Mouse (Mus musculus) neural tube, embryonic 13.5 days (tissue): ENCODE data around the gene Smad5. TPM values are rescaled to one million over a fixed set of nuclear protein-coding genes. Genes with fewer than 3 reads are reported as not detected.

Experiments used
- ATAC-seq: fragments of 200-750 bp; cut with Nextera tagmentation; 2 replicates; pipeline ENCODE4 v1.8.0; 2017; ENCODE audit warnings: low read depth, mild to moderate bottlenecking, moderate TSS enrichment, moderate library complexity
- H3K27ac ChIP-seq: fragments of 300-500 bp; sonication (generic); replicated peaks from 2 replicates; pipeline ENCODE4 v1.5.1; 2015; ENCODE audit warnings: moderate library complexity, mild to moderate bottlenecking, inconsistent platforms
- H3K27me3 ChIP-seq: fragments of 300-500 bp; sonication (generic); 2 replicates; pipeline ENCODE4 v1.6.1; 2015; ENCODE audit warnings: mild to moderate bottlenecking, inconsistent platforms
- H3K36me3 ChIP-seq: fragments of 300-500 bp; sonication (generic); 2 replicates; pipeline ENCODE4 v1.6.1; 2015; ENCODE audit warnings: mild to moderate bottlenecking, inconsistent platforms
- H3K4me1 ChIP-seq: fragments of 300-500 bp; sonication (generic); replicated peaks from 2 replicates; pipeline ENCODE4 v1.6.1; 2015; ENCODE audit warnings: inconsistent platforms
- H3K4me2 ChIP-seq: fragments of 300-500 bp; sonication (generic); 2 replicates; pipeline ENCODE4 v1.6.1; 2015; ENCODE audit warnings: inconsistent platforms, mild to moderate bottlenecking, moderate library complexity
- H3K4me3 ChIP-seq: fragments of 300-500 bp; sonication (generic); 2 replicates; pipeline ENCODE4 v1.5.1; 2015; ENCODE audit warnings: mild to moderate bottlenecking, inconsistent platforms
- H3K9ac ChIP-seq: fragments of 300-500 bp; sonication (generic); 2 replicates; pipeline ENCODE4 v1.6.1; 2015; ENCODE audit warnings: moderate library complexity, mild to moderate bottlenecking, inconsistent platforms
- H3K9me3 ChIP-seq: fragments of 300-500 bp; sonication (generic); 2 replicates; pipeline ENCODE4 v1.6.1; 2016; ENCODE audit warnings: inconsistent platforms
- WGBS: fragments of 180-500 bp; shearing (Covaris S2); methylation state at CpG from one replicate; pipeline ENCODE4 v1.1.7; 2015; 5-methylcytosine and 5-hydroxymethylcytosine counted together
- polyA plus RNA-seq: library from polyadenylated mRNA; unstranded; fragments of >200 nt; fragmentation: Nextera tagmentation; extraction: Ambion mirVana; gene quantifications from 2 replicates; pipeline ENCODE4 v1.2.1, GENCODE M21; 2015

Gene Smad5
- polyA plus RNA-seq, 1 experiment from 2014 or later, result 22.7 TPM

DNA sequence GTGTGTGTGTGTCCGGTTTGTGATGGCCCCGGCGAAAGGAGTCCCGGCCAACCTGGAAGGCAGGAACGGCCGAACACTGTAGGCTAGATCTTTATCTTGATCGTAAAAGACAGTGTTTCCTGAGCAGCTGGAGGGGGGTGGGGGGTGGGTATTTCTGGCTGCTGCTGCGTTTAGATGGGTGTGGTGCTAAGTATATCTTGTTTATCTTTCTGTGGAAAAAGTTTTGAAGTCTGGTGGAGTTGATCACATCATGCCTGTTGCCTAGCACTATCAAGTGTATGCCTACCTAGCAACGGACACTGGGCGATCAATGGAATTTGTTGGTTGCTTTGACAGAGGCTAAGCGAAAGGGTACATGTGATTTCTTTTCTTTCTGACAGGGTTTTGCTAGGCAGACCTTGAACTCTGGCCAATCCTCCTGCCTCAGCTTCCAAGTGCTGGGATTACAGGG lies 1.1 kb downstream of the Smad5 start:
- H3K27me3 ChIP-seq, result no peaks in the 10 kb centered on the region
- no peaks in the 10 kb centered on the region for H3K9me3 ChIP-seq
- peak overlapping the region; percentile 99 for H3K27ac ChIP-seq
- H3K36me3 ChIP-seq, result no peaks in the 10 kb centered on the region
- 1% methylated on average over 11 of the region's 11 CpGs for WGBS
- H3K4me3 ChIP-seq, result peak overlapping the region; percentile 75
- H3K4me2 ChIP-seq, result peak overlapping the region; percentile 81
- H3K9ac ChIP-seq, result peak overlapping the region; percentile 96
- peaks cover 57% of the 10 kb centered on the region for H3K4me1 ChIP-seq
- peak; percentile 10; the same call in 1 of the 2 replicates for ATAC-seq

DNA sequence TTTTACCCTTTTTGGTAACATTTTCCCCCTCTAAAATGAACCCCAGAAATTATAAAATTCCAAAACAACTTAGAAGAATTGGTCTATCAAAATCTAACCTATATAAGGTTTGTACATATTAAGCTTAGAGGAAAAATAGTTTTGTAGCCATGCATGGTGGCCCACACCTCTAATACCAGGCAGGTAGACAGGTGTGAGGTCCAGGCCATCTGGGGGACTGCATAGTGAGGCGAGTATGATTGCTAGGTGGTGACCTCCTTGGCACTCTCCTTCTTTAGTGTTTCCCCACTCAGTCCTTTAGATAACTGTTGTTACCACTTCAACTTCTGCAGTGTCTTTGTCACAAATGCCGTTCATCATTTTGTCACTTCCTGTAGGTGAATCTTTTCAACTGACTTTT lies 1.8 kb downstream of the Smad5 start:
- Histone ChIP-seq H3K9ac (peak overlapping the region; percentile 96), H3K36me3 (peaks cover 3% of the 10 kb centered on the region; the same call in 1 of the 2 replicates), H3K4me2 (peak overlapping the region; percentile 81), H3K27ac (no peak overlapping the region), H3K4me3 (peak overlapping the region; percentile 75), H3K9me3 (no peaks in the 10 kb centered on the region), H3K4me1 (peaks cover 58% of the 10 kb centered on the region), H3K27me3 (no peaks in the 10 kb centered on the region)
- 70% methylated on average over 2 of the region's 2 CpGs for WGBS
- ATAC-seq, result no peak

DNA sequence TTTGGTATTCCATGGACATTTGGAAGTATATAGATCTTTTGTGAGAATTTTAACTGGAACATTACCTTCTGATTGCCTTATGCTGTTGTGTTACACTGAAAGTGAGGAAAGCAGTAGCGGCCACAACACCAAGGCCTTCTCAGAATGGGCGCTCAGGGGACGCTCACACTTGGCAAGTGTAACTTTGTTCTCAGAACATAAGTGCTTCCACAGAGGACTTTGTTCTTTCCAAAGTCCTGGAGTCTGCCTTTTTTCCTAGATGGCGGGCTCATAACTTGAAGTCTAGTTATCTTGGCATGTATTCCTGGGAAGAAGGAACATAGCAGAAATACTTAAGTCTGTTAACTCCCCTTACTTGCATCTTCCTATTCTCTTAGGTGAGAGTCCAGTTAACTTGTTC lies 4.3 kb downstream of the Smad5 start:
- Histone ChIP-seq H3K27ac (no peak overlapping the region), H3K27me3 (no peaks in the 10 kb centered on the region), H3K4me3 (no peak overlapping the region), H3K4me1 (peaks cover 55% of the 10 kb centered on the region), H3K9me3 (no peaks in the 10 kb centered on the region), H3K4me2 (no peak overlapping the region), H3K36me3 (peaks cover 4% of the 10 kb centered on the region), H3K9ac (no peak overlapping the region)
- no peak for ATAC-seq
- WGBS, result 96% methylated on average over 4 of the region's 4 CpGs

DNA sequence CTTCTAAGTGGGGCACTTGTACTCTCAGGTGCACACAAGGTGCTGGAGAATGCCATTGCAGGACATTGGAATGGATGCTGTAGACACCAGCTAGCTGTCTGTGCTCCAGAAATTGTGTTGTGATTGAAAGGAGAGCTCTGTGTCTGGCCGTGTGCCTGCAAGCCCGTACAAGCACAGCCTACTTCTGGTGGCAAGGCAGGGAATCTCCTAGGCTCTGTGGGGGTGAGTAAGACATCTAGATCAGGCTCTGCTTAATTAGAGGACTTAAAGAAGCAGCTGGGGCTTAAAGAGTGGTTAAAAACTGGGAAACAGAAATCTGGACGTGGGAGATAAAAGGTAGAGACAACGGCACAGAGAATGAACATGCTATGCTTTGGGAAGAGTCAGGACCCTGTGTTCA lies 4.8 kb downstream of the Smad5 start:
- H3K9ac ChIP-seq, result no peak overlapping the region
- ATAC-seq, result no peak

DNA sequence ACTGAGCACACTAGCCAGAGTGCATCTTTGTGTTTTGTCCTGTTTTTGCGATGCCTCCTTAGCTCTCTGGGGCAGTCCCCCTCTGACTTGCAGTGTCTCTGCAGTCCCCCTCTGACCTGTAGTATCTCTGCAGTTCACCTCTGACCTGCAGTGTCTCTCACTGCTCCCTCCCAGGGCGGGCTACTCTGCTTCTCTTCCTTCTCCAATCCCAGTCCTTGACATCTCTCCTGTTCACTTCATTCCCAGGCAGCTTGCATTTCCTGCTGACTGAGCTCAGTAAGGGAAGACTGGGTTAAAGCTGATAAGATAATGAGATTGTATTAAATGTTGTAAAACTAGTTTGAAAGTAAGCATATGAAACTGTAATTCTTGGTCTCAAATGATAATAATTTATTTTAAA lies 7.8 kb downstream of the Smad5 start:
- 75% methylated on average over 2 of the region's 2 CpGs for WGBS
- H3K4me3 ChIP-seq, result no peak overlapping the region
- no peaks in the 10 kb centered on the region for H3K9me3 ChIP-seq
- no peak for ATAC-seq
- no peak overlapping the region for H3K4me2 ChIP-seq
- H3K9ac ChIP-seq, result no peak overlapping the region
- H3K27me3 ChIP-seq, result no peaks in the 10 kb centered on the region
- H3K27ac ChIP-seq, result 0 out of 2 replicates have a peak overlapping the region, but pooled peaks have one; percentile 18
- peaks cover 10% of the 10 kb centered on the region for H3K36me3 ChIP-seq
- peaks cover 34% of the 10 kb centered on the region for H3K4me1 ChIP-seq

More for the DNA sequence above, 4.8 kb downstream of the Smad5 start:
- Histone ChIP-seq H3K4me2 (no peak overlapping the region), H3K4me1 (peaks cover 50% of the 10 kb centered on the region), H3K9me3 (no peaks in the 10 kb centered on the region), H3K4me3 (no peak overlapping the region), H3K36me3 (peaks cover 9% of the 10 kb centered on the region), H3K27ac (no peak overlapping the region), H3K27me3 (no peaks in the 10 kb centered on the region)
- WGBS, result 85% methylated on average over 4 of the region's 4 CpGs

DNA sequence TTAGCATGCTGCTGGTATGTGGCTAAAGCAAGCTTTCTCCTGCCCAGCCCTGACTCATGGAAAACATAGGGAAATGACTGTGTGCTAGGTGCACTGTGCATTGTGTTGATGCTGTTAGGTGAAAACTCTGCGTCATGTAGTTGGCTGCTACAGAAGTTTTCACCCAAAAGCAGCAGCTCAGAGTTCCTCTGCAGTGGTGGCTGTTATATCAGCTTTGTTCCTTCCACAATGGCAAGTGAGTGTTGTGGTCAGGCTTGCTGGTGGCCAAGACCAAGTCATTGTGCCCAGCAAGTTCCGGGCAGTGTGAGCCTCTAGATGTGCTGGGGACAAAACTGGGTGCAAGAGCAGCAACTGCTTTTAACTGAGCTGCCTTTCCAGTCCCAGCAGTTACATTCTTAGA lies 9.4 kb downstream of the Smad5 start:
- Histone ChIP-seq H3K27ac (no peak overlapping the region), H3K4me1 (peaks cover 18% of the 10 kb centered on the region), H3K9me3 (no peaks in the 10 kb centered on the region), H3K4me3 (no peak overlapping the region), H3K36me3 (peaks cover 10% of the 10 kb centered on the region), H3K9ac (no peak overlapping the region), H3K27me3 (no peaks in the 10 kb centered on the region), H3K4me2 (no peak overlapping the region)
- WGBS, result 99% methylated on average over 2 of the region's 2 CpGs
- no peak for ATAC-seq

DNA sequence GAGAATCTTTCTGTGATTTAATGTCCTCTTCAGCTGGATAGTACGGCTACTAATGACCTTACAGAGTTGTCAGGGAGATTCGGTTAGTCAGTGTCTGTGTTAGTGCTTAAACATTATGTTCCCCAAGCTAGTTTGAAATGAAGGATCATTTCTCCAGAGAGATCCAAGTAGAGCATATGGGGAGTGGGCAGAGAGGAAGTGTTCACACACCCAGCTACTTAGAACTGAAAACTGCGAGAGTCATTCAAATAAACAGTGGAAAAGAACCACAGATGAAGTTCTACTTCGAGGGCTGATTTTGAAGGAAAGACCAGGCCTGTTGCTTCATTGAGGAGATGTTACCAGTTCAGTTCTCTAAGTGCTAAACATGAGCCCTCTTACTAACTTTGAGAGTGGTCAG lies 23.7 kb downstream of the Smad5 start:
- ATAC-seq, result no peak
- H3K4me3 ChIP-seq, result no peak overlapping the region
- H3K4me2 ChIP-seq, result no peak overlapping the region
- peaks cover 76% of the 10 kb centered on the region for H3K36me3 ChIP-seq
- H3K27ac ChIP-seq, result no peak overlapping the region
- H3K4me1 ChIP-seq, result no peaks in the 10 kb centered on the region; the same call in 1 of the 2 replicates
- no peaks in the 10 kb centered on the region for H3K9me3 ChIP-seq
- WGBS, result 79% methylated on average over 4 of the region's 4 CpGs
- no peaks in the 10 kb centered on the region for H3K27me3 ChIP-seq
- no peak overlapping the region for H3K9ac ChIP-seq

DNA sequence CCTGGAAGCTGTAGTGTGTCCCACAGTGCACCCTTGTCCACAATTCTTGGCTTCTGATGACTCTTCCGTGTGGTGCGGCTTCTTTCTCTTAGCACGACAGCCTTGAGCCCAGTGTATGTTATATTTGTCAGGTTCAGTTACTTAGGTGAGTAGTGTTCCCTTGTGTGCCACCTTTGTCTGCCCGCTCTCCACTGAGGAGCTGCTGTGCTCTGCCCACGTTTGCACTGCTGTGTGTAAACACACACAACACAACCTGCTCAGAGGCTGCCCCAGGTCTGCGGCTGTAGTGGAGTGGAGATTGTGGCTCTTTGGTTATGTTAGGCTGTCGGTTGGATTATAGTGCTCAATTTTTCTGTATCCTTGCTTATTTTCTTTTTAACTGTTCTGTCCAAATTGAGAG lies 26.2 kb downstream of the Smad5 start:
- no peak for ATAC-seq
- Histone ChIP-seq H3K27ac (no peak overlapping the region), H3K4me1 (no peaks in the 10 kb centered on the region; the same call in 1 of the 2 replicates), H3K36me3 (peaks cover 90% of the 10 kb centered on the region), H3K4me3 (no peak overlapping the region), H3K9me3 (no peaks in the 10 kb centered on the region), H3K9ac (no peak overlapping the region), H3K4me2 (no peak overlapping the region), H3K27me3 (no peaks in the 10 kb centered on the region)
- 98% methylated on average over 7 of the region's 7 CpGs for WGBS

DNA sequence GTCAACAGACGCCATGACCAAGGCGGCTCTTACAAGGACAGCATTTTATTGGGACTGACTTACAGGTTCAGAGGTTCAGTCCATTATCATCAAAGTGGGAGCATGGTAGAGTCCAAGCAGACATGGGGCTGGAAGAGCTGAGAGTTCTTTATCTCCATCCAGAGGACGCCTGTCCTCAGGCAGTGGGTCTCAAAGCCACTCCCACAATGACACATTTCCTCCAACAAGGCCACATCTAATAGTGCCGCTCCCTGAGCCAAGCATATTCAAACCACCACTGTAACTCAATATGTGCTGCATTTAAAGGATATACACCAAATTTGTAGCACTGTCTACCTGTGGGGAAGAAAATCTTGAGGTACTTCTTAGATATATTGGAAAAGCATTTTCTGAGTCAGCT lies 31.8 kb downstream of the Smad5 start:
- Histone ChIP-seq H3K4me2 (no peak overlapping the region), H3K4me1 (no peaks in the 10 kb centered on the region), H3K9ac (no peak overlapping the region), H3K27ac (no peak overlapping the region), H3K36me3 (peaks cover 92% of the 10 kb centered on the region), H3K4me3 (no peak overlapping the region), H3K9me3 (no peaks in the 10 kb centered on the region), H3K27me3 (no peaks in the 10 kb centered on the region)
- ATAC-seq, result no peak
- WGBS, result 86% methylated on average over 4 of the region's 4 CpGs

DNA sequence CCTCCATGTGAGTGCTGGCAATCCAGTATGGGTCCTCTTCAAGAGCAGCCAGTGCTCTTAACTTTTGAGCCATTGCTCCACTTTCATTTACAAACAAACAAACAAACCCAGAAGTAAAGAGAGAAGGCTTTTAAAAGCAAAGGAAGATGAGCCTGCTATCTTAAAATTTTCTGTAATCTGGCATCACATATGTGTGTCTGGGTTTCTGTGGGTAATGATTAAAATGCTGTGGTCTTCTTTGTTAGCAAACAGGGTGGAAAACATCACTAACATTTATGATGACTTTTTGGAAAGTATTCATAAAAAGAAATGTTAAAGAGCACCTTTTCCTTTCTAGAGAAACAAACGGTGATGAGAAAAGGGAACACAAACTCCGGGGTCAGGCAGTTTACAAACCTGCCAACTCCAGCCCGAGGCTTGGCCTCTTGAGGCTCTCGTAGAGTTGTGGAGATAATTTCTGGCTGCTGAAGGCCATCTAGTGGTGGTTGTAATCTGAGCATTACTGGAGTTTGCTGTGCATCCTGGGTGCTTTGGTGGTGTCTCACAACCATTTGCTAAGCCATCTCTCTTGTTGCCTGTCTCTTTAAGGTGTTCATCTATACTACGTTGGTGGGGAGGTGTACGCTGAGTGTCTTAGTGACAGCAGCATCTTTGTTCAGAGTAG lies 32.5 kb downstream of the Smad5 start:
- no peaks in the 10 kb centered on the region for H3K4me1 ChIP-seq
- H3K4me2 ChIP-seq, result no peak overlapping the region
- no peak overlapping the region for H3K9ac ChIP-seq
- H3K9me3 ChIP-seq, result no peaks in the 10 kb centered on the region
- H3K36me3 ChIP-seq, result peaks cover 92% of the 10 kb centered on the region
- no peak overlapping the region for H3K4me3 ChIP-seq
- H3K27ac ChIP-seq, result no peak overlapping the region
- no peaks in the 10 kb centered on the region for H3K27me3 ChIP-seq
- 62% methylated on average over 6 of the region's 6 CpGs for WGBS
- no peak for ATAC-seq

DNA sequence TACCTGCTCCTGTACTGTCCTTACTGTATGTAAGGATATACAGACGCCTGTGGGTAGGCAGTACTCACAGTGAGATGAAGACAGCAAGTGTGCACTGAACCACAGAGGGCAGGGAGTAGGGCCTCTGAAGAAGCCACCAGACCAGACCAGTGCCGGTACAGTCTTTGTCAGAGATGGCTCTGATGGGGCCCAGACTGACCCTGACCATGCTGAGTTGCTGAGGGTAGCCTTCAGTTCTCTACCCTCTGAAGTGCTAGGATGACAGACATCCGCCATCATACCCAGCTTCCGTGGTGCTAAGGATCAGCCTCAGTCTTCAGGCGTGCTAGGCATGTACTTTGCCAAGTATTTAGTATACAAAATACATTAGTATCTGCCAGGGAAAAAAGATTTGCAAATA lies 36.7 kb downstream of the Smad5 start:
- Histone ChIP-seq H3K9me3 (no peaks in the 10 kb centered on the region), H3K4me3 (no peak overlapping the region), H3K36me3 (peaks cover 57% of the 10 kb centered on the region), H3K9ac (no peak overlapping the region), H3K27me3 (no peaks in the 10 kb centered on the region), H3K27ac (no peak overlapping the region), H3K4me2 (no peak overlapping the region), H3K4me1 (no peaks in the 10 kb centered on the region)
- WGBS, result 97% methylated on average over 5 of the region's 5 CpGs
- ATAC-seq, result no peak

DNA sequence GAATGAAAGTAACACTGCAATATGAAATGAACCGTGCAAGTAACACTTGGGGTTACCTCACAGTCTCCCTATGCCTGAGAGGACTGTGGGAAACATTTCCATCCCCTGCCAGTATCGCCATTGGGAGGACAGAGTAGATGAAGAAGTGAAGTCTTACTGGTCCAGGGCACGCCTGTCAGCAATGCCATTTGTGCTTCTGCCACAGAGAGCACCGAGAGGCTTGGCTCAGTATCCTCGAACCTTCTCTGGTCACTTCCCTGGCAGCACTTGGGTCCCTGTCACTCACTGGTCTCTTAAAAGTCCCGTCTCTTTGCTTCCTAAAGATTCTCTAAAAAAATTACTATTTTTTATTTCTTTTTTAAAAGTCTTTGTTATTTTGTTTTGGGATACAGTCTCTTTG lies 37.7 kb downstream of the Smad5 start:
- H3K27ac ChIP-seq, result no peak overlapping the region
- H3K9ac ChIP-seq, result no peak overlapping the region
- 94% methylated on average over 6 of the region's 6 CpGs for WGBS
- no peak overlapping the region for H3K4me2 ChIP-seq
- H3K36me3 ChIP-seq, result peaks cover 49% of the 10 kb centered on the region
- no peaks in the 10 kb centered on the region for H3K27me3 ChIP-seq
- no peaks in the 10 kb centered on the region for H3K9me3 ChIP-seq
- no peak overlapping the region for H3K4me3 ChIP-seq
- H3K4me1 ChIP-seq, result no peaks in the 10 kb centered on the region
- ATAC-seq, result no peak

DNA sequence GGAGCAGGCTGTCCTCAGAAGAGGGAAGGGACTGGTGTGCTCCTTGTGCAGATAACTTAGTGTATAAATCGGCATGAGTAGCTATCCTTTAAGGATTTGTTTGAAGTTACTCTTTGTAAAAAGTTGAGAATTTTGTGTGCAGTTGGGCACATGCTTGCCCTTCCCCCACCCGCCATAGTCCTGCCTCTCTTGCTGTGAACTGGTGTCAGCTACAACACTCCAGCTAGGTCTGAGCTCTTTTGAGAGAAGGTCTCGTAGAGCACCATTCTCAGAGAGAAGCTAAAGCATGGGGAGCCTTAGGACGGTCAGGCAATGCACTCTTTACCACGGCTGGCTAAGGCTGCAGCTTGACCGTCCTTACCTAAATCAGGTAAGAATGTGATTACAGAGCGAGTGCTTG lies 38.9 kb downstream of the Smad5 start:
- Histone ChIP-seq H3K36me3 (peaks cover 39% of the 10 kb centered on the region), H3K4me2 (no peak overlapping the region), H3K9ac (no peak overlapping the region), H3K4me3 (no peak overlapping the region), H3K4me1 (no peaks in the 10 kb centered on the region), H3K9me3 (no peaks in the 10 kb centered on the region), H3K27me3 (no peaks in the 10 kb centered on the region), H3K27ac (no peak overlapping the region)
- WGBS, result 90% methylated on average over 7 of the region's 7 CpGs
- no peak for ATAC-seq
